Mouse (Mus musculus): ENCODE data around the gene Phf5a.
"Not testable (repeated sequence)": the region's sequence is repeated elsewhere in the genome, so short reads cannot be mapped to it uniquely, and the experiment has no call there.

The Phf5a gene

DNA sequence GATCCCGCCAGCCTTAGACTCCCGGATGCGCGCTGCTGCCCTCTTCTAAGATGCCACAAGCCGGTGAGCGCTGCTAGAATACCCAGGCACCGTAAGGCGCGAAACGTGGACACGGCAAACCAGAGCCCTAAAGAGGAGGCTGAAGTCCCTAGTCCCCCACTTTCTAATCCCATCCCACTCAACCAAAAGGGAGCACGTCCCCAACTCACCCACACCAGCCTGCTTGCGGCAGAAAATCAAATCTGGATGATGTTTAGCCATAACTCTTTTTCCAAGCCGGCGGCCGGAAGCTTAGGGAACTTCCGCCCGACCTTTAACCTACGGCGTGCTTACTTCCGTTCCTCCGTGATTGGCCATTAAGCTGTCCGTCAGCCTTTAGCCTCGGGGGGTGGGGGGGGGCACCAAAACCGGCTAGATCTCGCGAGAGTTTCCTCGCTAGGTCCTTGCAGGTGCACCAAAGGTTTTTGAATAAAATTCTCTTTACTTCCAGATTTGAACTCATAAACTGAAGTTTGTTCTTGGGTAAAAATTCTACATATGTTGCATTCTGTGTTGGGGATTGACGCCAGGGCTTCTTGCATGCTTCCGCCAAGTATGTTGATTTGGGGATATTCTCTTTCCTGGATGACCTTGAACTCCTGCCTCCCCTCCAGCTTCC is at the start of gene Phf5a:
Gene Phf5a (minus strand): TSS at position 308 of the 658 bp plus-strand sequence.
- DNase-seq (ENCODE audit: low spot score in 2 of 2) = peak in 1 of 2 experiments; percentile 86

DNA sequence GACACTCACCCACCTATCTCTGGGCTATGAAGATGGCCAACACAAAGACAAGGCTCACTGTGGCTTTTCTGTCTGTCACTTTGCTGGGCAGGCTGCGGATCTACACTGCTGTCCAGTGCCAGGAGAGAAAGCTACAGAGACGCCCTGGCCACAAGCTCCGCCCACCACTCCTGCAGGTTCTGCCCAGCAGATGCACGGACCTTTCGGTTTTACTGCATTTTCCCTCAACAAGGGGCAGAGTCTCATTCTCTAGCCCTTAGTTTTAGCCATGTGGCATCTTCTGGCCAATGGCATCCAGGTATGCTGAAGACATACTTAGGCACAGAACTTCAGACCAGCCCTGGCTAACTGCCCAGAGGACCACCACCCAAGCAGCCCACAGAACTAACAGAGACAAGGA is 49.5 kb upstream of the Phf5a start:
- no peak for DNase-seq (ENCODE audit: low spot score in 2 of 2)

DNA sequence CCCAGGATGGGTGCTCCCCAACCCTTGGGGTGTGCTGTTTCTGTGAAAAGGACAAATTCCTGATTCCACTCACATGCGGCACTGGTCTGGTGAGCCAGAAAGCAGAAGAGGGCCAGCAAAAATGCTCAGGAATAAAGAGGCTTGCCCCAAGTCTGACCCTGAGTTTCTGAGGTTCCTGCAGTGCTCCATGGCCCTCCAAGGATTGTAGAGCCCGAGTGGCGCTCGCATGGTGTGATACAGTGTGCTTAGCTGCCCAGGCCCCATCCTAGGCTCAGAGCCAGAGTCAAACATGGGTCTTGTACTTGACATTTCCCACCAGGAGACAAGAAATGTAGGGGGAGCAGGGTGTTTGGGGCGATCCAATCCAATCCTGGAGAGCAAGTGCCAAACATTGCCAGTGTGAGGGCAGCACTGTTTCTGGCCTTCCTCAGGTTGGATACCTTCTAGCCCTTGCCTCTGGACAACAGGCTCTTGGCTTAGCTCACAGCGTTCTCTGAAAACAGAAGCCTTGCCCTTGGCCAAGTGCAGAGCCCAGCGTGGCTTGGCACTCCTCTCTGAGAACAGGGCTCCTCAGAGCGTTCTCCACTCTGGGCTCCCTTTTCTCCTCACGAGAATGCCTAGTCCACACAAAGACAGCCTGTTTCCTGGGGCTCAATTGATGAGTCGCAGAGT is 49.0 kb upstream of the Phf5a start:
- no peak for DNase-seq (ENCODE audit: low spot score in 2 of 2)

DNA sequence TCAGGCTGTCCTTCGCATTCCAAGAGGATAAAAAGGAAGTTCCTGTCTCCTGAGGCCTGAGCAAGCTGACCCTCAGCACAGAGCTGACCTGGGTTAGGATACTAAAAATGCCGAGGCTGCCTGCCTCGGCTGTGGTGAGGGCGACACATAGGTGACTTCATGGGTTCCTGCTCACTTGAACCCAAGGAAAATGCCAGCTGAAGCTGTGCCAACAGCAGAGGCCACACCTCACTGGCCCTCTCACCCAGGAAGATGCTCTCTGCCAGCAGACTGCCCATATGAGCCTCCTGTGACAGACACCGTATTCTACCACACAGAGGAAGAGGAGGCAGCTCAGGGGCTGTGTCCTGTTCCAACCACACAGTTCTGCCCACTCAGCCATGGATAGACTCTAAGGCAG is 47.4 kb upstream of the Phf5a start:
- DNase-seq (ENCODE audit: low spot score in 2 of 2) = no peak

DNA sequence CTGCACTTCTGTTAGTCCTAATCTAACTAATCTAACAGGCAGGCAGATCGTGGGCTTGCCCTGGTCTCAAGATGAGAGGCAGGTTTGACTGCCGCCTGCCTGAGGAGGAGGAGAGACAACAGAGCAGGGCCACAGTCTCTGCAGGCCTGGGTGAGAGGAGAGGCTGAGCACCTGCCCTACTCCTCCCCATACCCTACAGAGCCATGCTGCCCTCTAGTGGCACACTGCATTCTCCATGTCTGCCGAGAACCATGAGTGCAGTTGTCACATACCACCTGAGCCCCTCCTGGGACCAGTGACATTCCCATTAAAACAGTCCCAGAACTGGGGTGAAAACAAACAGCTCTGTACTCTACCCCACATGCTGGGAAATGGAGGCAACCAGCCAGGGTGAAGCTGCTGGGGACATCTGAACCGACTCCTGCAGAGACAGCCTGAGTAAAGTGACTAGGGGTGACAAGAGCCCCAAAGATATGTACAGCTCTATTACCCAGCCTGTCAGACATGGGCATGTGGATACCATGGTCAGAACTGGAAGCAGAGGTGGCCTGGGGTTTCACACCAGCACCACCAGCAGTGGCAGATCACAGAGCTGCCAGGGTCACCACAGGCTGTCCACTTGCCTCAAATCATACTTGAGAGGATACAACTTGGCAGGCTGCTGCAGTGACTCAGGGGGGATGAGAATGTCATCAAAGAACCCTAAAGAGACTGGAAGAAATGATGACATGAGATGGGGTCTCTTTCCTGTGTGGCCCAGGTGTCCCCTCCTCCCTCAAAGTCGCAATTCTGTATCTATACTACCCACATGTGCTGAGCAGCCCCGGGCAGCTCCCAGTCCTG is 46.1 kb upstream of the Phf5a start:
- DNase-seq (ENCODE audit: low spot score in 2 of 2) = peak in 1 of 2 experiments; percentile 74

DNA sequence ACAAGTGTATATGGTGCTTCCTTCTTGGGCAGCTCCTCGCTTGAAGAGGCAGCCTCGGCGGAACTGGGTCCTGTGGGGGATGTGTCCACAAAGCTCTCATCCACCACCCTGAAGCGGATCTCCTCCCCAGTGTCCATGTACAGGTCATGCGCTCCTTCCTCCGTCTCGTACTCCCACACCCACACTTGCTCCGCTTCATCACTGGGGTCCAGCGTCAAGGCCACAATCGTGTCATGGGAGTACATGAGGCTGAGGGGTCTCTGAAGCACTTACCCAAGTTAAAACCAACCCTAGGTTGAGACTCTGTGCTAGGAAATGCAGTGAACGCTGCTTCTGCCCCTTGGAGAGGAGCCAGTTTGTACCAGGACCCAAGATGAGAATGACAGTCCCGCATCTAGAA is 45.5 kb upstream of the Phf5a start:
- DNase-seq (ENCODE audit: low spot score in 2 of 2) = no peak

DNA sequence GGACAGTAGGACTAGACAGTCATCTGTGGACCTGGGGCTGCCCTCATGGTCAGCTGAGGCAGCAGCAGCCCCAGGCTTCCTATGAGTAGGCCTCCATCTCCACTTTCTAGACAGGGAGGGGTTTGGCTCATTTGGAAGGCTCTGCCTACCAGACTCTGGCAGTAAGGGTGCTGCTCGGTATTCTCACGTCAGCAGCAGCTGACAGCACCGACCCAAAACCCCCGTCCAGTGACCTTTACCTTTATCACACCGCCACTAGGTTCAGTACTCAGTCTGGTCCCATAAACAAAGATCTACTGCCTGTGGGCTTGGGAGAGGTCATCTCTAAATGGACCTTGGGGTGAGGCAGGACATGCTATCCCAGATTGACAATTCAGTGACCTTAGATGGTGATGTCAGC is 44.0 kb upstream of the Phf5a start:
- no peak for DNase-seq (ENCODE audit: low spot score in 2 of 2)

DNA sequence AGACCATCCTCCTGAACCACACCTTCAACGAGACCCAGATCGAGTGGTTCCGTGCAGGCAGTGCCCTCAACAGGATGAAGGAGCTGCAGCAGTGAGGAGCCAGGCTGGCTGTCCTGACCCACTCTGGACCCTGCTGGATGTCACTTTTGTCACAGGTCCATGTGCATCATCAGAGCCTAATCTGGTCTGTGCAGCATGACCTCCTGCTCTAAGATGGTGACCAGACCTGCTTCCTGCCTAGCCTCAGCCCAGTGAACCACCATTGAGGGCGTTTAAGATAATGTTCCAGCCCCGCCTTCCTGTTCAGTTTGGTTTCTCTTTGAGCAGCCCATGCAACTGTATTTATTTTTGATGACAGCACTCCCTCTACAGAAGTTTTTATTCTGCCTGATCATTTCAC is 43.0 kb upstream of the Phf5a start:
- DNase-seq (ENCODE audit: low spot score in 2 of 2) = no peak

DNA sequence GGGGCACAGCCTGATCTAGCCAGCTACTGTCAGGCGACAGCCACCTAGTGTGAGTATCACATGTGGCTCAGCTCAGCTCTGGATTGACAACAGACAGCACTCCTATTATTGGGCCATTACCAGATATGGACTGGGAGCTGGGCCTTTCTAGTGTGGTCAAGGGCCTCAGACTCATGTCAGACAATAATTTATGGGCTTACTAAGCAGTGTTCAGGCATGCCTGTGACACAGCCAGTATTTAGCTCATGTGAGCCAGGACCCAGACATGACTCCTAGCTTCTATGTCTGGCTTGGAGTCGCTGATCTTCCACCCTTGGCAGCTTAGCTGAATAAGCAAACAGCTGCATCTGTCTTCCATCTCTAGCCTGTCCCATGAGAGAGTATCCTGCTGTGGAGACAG is 40.8 kb upstream of the Phf5a start:
- DNase-seq (ENCODE audit: low spot score in 2 of 2) = no peak

DNA sequence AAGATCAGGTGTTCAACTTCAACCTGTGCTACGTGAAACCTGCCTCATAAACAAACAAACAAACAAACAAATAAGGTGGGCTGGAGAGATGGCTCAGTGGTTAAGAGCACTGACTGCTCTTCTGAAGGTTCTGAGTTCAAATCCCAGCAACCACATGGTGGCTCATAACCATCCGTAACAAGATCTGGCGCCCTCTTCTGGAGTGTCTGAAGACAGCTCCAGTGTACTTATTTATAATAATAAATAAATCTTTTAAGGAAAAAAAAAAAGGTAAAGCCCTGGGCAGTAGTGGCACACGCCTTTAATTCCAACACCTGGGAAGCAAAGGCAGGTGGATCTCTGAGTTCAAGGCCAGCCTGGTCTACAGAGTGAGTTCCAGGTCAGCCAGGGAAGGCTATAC is 37.1 kb upstream of the Phf5a start:
- not testable (repeated sequence) for DNase-seq (ENCODE audit: low spot score in 2 of 2)

DNA sequence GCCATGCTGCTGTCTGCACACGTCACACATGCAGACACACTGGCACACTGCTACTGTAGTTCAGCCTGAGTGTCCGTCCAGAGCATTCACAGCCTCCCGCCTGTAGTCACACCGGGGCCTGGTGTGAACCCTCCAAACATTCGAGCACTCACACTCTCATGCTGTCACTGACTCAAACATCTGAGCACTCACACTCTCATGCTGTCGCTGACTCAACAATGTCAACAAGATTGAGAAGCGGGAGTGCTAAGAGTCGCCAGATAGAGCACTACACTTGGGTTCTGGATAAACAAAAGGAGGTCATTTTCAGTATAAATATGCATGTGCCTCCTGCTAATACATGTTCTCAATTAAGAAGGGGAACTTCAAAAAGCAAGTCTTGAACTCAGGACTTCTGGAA is 36.2 kb upstream of the Phf5a start:
- DNase-seq (ENCODE audit: low spot score in 2 of 2) = no peak

DNA sequence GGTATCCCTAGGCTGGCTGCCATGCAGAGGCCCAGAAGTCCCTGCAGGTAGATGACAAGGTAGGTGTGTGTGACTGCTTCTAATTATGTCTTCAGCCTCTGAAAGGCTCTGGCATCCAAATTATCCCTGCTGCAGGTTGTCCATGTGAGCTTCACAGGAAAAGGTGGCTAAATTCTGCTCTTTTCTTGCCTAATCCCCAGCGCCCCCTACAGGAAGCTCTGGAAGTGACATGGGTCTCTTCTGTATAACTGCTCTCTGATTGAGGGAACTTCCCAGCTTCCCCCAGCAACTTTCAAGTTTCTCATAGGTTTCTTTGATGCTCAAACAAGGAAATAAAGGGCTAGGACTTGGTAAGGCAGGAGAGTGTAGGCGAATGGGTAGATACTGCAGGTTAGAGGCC is 33.2 kb upstream of the Phf5a start:
- peak in 1 of 2 experiments; percentile 86 for DNase-seq (ENCODE audit: low spot score in 2 of 2)

DNA sequence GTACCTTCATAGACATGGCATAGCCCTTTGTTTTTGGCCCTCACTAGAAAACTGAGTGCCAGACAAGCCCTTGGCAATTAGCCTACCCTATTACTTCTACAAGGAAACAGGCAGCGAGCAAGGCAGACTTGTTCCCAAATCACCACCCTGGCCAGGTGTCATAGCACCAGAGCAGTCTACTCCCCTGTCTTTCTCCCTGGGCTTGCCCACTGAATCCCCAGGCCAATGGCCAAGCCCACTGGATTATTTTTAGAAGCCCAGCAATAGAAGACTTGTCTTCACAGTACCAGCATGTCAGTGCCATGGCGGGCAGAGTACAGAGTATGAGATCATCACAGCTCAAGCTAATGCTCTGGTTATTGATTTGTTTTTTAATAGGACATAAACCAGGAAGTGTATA is 27.0 kb upstream of the Phf5a start:
- DNase-seq (ENCODE audit: low spot score in 2 of 2) = no peak

DNA sequence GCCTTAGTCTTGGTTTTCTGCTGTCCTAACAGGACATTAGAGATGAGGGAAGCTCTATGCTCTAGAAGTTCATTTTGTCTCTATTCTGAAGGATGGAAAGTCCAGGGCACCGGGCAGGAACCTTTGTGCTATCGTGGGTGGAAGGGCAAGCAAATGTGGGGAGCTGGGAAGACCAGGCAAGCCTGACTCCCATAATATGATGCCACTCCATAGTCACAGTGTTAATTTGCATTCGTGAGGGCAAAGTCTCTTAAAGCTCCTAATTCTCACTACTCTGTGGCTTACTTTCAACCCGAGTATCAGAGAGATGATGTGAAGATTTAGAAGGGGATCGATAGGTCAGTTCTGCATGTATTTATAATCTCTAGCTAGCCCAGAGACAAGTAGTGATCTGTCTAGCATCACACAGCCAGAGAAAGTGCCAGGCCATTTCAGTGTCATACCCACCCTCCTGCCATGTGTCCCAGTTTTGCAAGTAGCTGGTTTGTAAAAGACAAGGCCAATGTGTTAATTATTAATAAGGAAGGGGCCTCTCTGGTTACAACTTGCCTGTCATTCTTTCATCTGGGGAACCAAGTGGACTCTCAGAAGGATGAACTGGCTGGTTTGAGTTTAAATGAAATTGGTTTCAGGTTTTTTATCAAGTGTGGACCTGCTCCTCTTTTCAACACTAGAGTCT is 26.0 kb upstream of the Phf5a start:
- DNase-seq (ENCODE audit: low spot score in 2 of 2) = no peak

DNA sequence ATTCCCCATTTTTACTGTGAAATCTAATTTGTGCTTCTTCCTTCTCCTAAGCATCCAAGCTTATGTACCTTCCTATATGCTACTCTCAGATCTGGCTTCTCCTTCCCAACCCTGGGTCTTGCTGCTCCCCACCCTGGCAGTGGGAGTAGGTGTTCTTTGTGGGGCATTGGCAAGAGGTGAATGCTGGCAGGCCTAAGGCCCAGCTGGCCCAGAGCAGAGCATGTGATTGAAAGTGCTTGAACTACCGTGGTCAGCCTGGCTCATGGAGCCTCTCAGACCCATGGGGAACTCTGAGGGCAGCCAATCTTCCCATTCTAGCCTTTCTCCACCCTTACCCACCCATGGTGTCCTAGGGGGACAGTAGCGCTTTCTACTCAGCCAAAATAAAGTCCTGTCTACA is 24.7 kb upstream of the Phf5a start:
- DNase-seq (ENCODE audit: low spot score in 2 of 2) = no peak

DNA sequence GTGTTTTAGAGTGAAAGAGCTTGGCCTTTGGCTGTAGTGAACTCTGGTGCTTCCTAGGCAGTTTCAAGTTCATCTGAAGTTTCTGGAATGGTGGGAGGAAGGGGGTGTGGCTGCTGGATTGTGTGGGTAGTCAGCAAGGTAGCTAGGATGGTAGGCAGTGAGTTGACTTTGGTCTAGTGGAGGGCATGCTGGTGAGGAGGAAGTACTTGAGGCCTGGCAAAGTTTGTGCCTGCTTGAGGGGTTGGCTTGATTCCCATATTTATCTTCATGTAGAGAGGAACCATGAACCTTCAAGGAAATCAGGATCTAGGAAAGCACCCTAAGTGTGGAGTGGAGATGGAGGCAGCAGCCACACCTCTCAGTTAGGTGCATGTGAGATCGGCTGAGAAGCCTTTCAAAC is 22.3 kb upstream of the Phf5a start:
- no peak for DNase-seq (ENCODE audit: low spot score in 2 of 2)

DNA sequence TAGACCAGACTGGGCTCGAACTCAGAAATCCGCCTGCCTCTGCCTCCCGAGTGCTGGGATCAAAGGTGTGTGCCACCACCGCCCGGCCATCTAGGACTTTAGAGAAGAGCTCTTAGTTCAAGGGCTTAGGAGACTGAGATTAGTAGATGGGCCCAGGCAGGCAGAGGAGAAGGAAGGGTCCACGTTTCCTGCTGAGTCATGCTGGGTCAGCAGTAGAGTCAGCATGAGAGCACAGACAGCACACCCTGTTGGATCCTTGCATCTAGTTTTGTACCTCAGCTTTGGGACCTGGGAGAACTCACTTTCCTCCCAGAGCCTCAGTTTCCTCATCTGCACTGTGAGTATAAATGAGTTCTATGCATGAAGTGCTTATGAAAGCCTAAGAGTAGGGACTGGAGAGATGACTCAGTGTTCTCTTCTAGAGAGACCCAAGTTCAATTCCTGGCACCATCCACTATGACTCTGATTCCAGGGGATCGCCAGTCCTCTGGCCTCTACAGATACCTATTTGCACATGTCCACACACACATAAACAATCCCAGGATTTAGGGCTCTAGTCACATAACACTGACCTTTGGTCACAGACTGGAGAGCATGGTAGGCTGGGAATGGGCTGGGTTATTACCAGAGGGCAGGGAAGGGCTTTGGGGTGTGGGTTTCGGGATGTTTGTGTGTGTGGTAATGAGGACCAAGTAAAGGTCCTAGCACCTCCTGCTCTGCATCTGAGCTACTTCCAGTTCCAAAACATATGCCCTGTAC is 20.3 kb upstream of the Phf5a start:
- DNase-seq (ENCODE audit: low spot score in 2 of 2) = no peak

DNA sequence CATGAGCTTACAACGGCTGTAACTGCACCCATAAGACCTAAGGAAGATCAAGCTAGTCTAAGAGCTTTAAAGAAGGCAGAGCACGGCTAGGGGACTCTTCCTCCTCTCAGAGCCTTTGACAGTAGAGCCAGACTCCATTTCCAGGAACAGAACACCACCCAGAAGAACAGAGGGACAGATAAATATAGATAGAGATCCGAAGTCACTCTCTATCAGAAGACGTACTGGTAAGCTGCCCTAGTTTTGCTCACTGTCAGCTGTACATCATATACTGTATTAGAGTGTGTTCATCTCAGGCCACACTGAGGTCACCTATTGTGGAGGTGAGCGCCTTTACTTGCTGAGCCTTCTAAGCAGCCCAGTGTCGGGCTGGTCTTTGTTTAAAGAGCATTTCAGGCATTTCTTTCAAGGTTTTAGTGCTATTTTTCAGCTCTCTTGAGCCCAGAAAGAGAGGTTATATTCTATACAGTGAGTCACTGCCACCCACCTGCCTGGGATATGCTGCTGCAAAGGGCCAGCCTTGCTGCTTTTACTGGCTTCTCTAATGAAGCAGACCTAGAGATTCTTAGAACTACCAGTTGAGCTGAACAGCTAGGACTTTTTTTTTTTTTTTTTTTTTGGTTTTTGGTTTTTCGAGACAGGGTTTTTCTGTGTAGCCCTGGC is 19.6 kb upstream of the Phf5a start:
- DNase-seq (ENCODE audit: low spot score in 2 of 2) = peak; percentile 59 to 76

DNA sequence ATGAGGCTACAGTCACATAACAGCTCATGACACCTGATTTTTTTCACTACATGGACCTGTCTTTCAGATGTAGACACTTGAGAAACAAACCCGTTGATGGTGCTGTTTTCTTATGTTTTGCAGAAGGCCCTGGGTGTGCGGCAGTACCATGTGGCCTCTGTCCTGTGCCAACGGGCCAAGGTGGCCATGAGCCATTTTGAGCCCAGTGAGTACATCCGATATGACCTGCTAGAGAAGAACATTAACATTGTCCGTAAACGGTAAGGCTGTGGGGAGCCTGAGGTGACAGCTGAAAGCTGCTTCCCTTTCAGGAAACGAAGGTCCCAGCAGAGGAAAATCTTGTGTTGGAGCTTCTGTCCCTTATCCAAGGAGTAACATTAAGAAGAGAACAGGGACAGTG is 17.5 kb upstream of the Phf5a start:
- no peak for DNase-seq (ENCODE audit: low spot score in 2 of 2)

DNA sequence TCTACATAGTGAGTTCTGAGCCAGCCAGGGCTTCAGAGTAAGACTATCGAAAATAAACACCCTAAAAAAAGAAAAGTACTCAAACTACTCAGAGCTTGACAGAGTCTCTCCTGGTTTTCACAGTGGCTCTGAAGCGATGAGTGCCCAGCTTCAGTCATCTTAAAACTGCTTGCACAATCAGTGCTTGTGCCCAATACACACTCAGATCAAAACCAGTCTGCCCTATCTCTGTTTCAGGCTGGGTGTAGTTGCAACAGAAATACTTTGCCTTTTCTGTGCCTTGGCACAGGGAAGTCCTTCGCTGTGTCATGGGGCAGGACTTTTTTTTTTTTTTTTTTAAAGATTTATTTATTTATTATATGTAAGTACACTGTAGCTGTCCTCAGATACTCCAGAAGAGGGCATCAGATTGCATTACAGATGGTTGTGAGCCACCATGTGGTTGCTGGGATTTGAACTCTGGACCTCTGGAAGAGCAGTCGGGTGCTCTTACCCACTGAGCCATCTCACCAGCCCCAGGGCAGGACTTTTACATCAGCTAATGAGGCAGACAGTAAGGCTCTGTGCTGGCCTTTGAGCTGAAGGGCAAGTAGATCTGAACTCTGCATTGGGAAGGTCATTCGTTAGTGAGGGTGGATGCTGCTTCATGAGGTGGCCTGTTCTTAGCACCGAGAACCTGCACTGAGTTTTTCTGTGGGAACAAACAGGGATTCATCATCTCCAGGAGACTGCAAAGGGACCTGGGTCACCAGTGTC is 15.3 kb upstream of the Phf5a start:
- DNase-seq (ENCODE audit: low spot score in 2 of 2) = no peak

Measured in left cerebral cortex, adult 9 months (tissue).